Mouse (Mus musculus) embryonic fibroblast, embryonic 13.5 days (primary cell): ENCODE measurements around the gene Denr.

ENCODE experiments used
- CTCF ChIP-seq: IDR thresholded peaks from 2 replicates; pipeline ENCODE4 v1.5.1; 2011; ENCODE audit warnings: mild to moderate bottlenecking, control low read depth, low read length, moderate library complexity, borderline replicate concordance; ENCODE audit not compliant: insufficient read depth
- POLR2A ChIP-seq: IDR thresholded peaks from 2 replicates; pipeline ENCODE4 v1.6.1; 2011; ENCODE audit warnings: low read depth, mild to moderate bottlenecking, control low read depth, low read length, moderate library complexity

- no peak for TF ChIP-seq POLR2A
- no peak for TF ChIP-seq CTCF
These were observed 26.6 kb downstream of the Denr start for GRCm38 (mm10) chr5:123933556-123933955.
